Mouse (Mus musculus) spleen, adult 2 months (tissue): ENCODE data around the gene Sfxn4. TPM values are rescaled to one million over a fixed set of nuclear protein-coding genes. Genes with fewer than 3 reads are reported as not detected.

Experiments
- DNase-seq, 2 experiments: peaks; one replicate each; pipeline versions ENCODE4 v3.0.0 to v3.0.0-alpha.2; 2012 to 2021; ENCODE audit warnings: low spot score in 2 of 2, low read depth in 1 of 2
- H3K27ac ChIP-seq: fragments of 200-500 bp; 2 replicates; pipeline ENCODE4 v1.5.1; 2012; ENCODE audit warnings: low read length, inconsistent platforms; ENCODE audit not compliant: insufficient read depth
- H3K27me3 ChIP-seq: fragments of 200-500 bp; 2 replicates; pipeline ENCODE4 v1.6.1; 2012; ENCODE audit warnings: mild to moderate bottlenecking, moderate library complexity, low read length, inconsistent platforms; ENCODE audit not compliant: control insufficient read depth, insufficient read depth
- H3K36me3 ChIP-seq: fragments of 200-500 bp; 2 replicates; pipeline ENCODE4 v1.6.1; 2012; ENCODE audit warnings: mild to moderate bottlenecking, low read length, inconsistent platforms; ENCODE audit not compliant: control insufficient read depth, insufficient read depth
- H3K4me1 ChIP-seq: fragments of 200-500 bp; 2 replicates; pipeline ENCODE4 v1.6.1; 2011; ENCODE audit warnings: inconsistent platforms; ENCODE audit not compliant: control insufficient read depth, insufficient read depth, insufficient read length
- H3K4me3 ChIP-seq: fragments of 200-500 bp; 2 replicates; pipeline ENCODE4 v1.5.1; 2011; ENCODE audit warnings: mild to moderate bottlenecking, inconsistent platforms; ENCODE audit not compliant: insufficient read depth, insufficient read length; ENCODE audit errors: extremely low read depth
- CTCF ChIP-seq: fragments of 200-500 bp; IDR thresholded peaks from 2 replicates; pipeline ENCODE4 v1.5.1; 2011; ENCODE audit warnings: mild to moderate bottlenecking, inconsistent platforms; ENCODE audit not compliant: insufficient read depth, insufficient read length, insufficient replicate concordance; ENCODE audit errors: extremely low read depth
- POLR2A ChIP-seq: fragments of 200-500 bp; IDR thresholded peaks from 2 replicates; pipeline ENCODE4 v1.6.1; 2011; ENCODE audit warnings: low read depth, low read length, inconsistent platforms
- WGBS: fragments of 180-500 bp; shearing (Covaris S2); methylation state at CpG from one replicate; pipeline ENCODE4 v1.1.7; 2018; 5-methylcytosine and 5-hydroxymethylcytosine counted together
- polyA plus RNA-seq: library from polyadenylated mRNA; depleted of rRNA; stranded (reverse); fragments of >200 nt; gene quantifications from 2 replicates; pipeline ENCODE4 v1.2.3, GENCODE M21; 2012

Sfxn4 gene
- polyA plus RNA-seq, 1 experiment: 0.94 TPM

DNA sequence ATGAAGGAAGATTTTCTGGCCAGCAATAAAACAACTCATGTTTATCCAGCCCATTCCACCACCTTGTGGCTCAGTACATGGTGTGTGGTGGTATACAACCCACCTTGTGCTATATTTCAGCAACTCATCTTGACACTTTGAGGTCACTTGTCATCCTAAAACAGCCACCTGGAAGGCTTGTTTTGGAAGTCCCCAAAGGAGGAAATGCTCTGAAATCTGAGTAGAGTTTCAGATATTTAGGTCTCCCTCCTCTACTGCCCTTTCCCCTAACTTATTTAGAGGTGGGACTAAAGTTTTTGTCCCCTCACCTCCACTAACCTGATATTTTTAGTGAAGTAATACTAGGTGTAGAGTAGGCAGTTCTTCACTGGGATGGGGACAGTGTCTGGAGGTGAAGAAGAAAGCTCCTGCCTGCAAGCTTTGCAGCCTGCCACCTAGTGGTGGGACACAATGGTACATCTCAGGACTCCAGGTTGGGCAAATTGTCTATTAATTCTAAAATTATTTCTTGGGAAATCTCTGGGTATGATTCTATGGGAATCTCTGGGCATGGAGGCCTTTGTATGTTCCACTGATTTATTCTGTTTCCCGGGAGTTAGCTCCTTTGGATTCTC, 30.8 kb upstream of the Sfxn4 start:
- 32% methylated on average over 1 of the region's 1 CpGs for WGBS
- peak; percentile 76; the same call in 1 of the 2 replicates for TF ChIP-seq CTCF
- no peak for TF ChIP-seq POLR2A
- Histone ChIP-seq H3K4me1 (no peaks in the 10 kb centered on the region; the same call in 1 of the 2 replicates), H3K27ac (no peak overlapping the region), H3K27me3 (no peaks in the 10 kb centered on the region), H3K36me3 (no peaks in the 10 kb centered on the region), H3K4me3 (no peak overlapping the region)
- DNase-seq: peak; percentile 56 to 73

DNA sequence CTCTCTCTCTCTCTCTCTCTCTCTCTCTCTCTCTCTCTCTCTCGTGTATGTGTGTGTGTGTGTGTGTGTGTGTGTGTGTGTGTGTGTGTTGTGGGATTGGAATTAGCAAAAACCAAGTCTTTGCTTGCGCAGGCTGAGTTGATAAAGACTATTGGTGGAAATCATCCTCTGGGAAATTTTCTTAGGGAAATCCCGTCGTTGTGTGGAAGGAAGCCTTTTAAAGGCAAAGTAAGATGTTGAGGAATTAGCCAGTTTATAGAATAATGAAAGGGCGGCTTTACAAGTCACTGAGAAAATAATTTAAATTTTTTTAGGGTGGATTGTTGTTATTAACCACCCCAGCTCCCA, 29.8 kb upstream of the Sfxn4 start:
- WGBS: 28% methylated on average over 4 of the region's 5 CpGs
- no peak overlapping the region for H3K27ac ChIP-seq
- no peaks in the 10 kb centered on the region; the same call in 1 of the 2 replicates for H3K4me1 ChIP-seq
- peak overlapping the region; percentile 58; the same call in 1 of the 2 replicates for H3K4me3 ChIP-seq
- no peaks in the 10 kb centered on the region for H3K27me3 ChIP-seq
- no peak for DNase-seq
- H3K36me3 ChIP-seq: no peaks in the 10 kb centered on the region
- no peak for TF ChIP-seq CTCF
- no peak for TF ChIP-seq POLR2A

DNA sequence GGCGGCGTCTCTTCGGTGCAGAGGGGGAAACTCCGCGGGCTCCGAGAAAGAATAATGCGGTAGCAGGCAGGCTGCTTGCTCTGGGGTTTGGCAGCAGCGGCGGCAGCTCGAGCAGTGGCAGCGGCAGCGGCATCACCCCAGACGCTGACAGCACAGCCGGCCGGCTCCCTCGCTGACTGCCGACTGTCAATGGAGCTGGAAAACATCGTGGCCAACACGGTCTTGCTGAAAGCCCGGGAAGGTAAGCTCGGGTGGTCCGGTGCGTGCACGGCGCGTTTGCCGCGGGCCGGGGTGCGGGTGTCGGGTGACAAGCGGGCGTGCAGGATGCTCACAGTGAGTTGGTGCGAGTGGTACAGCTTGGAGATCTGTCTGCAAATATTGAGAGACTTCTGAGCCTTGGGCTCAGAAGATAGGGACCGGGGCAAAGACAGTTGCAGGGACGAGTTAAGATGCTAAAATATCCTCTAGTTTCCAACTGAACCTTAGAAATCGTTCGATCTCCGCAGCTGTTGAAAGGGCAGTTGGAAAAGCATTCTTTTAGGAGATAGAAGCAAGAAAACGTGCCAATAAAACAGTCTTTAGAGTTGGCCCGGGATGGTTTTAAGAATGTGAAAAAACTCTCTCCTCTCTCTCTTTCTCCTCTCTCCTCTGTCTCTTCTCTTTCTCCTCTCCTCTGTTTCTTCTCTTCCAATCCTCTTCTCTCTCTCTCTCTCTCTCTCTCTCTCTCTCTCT, 29.3 kb upstream of the Sfxn4 start:
- no peaks in the 10 kb centered on the region; the same call in 1 of the 2 replicates for H3K4me1 ChIP-seq
- peak overlapping the region; percentile 58 for H3K4me3 ChIP-seq
- H3K36me3 ChIP-seq: no peaks in the 10 kb centered on the region
- under 1% methylated on average over 41 of the region's 41 CpGs for WGBS
- peak overlapping the region; percentile 52 for H3K27ac ChIP-seq
- H3K27me3 ChIP-seq: no peaks in the 10 kb centered on the region
- no peak for TF ChIP-seq CTCF
- TF ChIP-seq POLR2A: no peak
- no peak for DNase-seq

DNA sequence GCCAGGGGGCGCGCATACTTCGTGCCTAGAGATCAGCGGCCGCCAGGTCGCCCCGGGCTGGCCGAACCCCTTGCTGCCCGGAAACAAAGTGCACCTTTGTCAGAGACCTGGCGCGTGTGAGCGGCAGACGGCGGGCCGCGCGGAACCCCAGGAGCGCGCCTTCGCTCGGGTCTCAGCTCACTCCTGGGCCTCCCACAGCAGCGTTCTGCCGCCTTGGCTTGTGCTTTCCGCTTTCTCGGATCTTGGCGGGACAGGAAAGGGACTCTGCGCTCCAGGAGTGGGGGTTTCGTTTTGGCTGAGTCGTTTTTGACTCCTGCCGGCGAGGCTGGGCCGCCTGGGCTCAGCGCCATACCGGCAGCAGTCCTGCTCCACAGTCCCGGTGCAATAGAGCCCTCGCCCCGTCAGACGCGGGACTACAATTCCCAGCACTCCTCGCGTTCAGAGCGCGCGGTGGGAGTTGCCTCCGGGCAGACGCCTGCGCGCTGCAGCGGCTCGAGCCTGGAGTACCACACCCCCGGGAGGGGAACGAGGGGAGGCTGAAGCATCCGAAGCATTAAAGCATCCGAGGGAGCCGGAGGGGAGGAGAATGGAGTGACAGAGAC, 28.5 kb upstream of the Sfxn4 start, which contains the start of gene Grk5:
TSS of gene Grk5 (plus strand) at position 36 of the 602 bp plus-strand sequence.
- WGBS: 1% methylated on average over 55 of the region's 55 CpGs
- H3K27me3 ChIP-seq: no peaks in the 10 kb centered on the region
- peak within 1 kb of the TSS; percentile 58 for H3K4me3 ChIP-seq
- H3K27ac ChIP-seq: peak within 1 kb of the TSS; percentile 89
- TF ChIP-seq POLR2A (no peak; the same call in 1 of the 2 replicates), CTCF (peak; percentile 83)
- peak; percentile 77 to 93 for DNase-seq
- no peaks in the 10 kb centered on the region for H3K36me3 ChIP-seq
- H3K4me1 ChIP-seq: no peaks in the 10 kb centered on the region; the same call in 1 of the 2 replicates

DNA sequence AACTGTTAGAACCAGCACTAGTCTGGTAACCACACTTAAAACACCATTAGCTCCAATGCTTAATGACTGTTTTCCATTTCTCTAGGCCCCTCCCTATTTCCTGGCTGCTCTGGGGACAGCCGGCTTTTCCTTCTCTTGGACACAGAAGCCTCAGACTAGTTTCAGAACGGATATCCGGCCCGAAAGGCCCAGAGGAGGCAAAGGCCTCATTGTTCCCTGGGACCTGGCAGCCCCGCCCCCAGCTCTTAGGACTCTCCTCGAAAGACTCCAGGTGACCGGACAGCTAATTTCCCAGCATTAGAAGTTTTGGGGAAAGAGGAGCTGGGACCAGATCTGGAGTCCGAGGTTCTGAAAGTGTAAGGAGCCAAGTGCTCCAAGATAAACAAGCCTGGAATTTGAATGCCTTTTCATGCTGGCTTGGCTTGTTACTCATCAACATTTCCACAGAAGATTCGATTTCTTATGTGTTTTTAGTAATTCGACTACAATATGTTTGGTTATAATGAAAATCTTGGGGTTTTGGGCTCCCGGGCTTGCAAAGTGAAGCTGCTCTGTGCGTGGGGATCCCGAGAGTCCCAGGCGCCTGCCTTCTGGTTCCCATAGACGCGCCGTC, 27.9 kb upstream of the Sfxn4 start:
- Histone ChIP-seq H3K4me1 (no peaks in the 10 kb centered on the region; the same call in 1 of the 2 replicates), H3K36me3 (no peaks in the 10 kb centered on the region), H3K27ac (no peak overlapping the region; the same call in 1 of the 2 replicates), H3K27me3 (no peaks in the 10 kb centered on the region), H3K4me3 (peak overlapping the region; percentile 58; the same call in 1 of the 2 replicates)
- TF ChIP-seq CTCF: no peak
- TF ChIP-seq POLR2A: no peak
- 15% methylated on average over 17 of the region's 17 CpGs for WGBS
- peak in 1 of 2 experiments; percentile 23 for DNase-seq

DNA sequence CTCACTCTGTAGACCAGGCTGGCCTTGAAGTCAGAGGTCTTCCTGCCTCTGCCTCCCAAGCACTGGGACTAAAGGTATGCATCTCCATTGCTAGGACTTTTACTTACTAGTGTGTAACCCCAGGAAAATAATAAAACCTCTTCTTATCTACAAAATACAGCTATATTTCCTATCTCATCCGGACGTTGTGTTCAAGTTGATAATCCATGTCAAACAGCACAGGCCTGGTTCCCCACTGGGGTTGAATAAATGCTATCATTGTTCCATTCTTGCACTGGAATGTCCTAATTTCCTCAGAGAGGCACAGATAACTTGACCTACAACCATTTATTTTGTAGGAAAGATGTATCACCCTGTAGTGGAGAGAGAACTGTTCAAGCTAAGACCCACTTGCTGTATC, 26.4 kb upstream of the Sfxn4 start:
- TF ChIP-seq POLR2A (no peak), CTCF (no peak)
- H3K36me3 ChIP-seq: no peaks in the 10 kb centered on the region
- no peak overlapping the region for H3K27ac ChIP-seq
- H3K4me1 ChIP-seq: no peaks in the 10 kb centered on the region; the same call in 1 of the 2 replicates
- no peaks in the 10 kb centered on the region for H3K27me3 ChIP-seq
- no peak overlapping the region for H3K4me3 ChIP-seq
- 82% methylated on average over 2 of the region's 2 CpGs for WGBS
- DNase-seq: no peak
